Mouse (Mus musculus): ENCODE results near the gene Gm10277.
A peak's percentile ranks its signal among the peaks of the same experiment; 100 is the strongest.

DNA sequence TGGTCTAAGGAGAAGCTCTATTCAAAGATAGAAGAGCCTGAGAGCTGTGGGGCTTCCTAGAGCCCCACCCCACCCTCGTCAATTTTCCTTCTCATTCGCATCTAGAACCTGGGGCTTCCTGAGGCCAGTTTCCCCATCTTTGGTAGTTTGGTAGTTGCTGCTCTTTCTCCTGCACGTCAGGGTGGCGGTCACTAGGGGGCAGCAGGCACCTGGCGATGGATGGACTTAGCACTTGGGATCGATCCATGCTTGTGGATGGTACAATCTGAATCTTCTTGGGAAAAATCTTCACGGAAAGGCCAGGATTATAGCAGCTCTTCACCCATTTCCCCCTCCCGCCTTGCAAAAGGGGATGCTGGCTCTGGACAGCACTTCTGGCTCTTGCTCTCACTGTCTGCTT lies 34.1 kb upstream of the Gm10277 start:
- TF ChIP-seq POLR2A (IDR thresholded peaks at IDR 0.05; ENCODE audit: borderline replicate concordance, low read depth, low read length) (no peak), CTCF (IDR thresholded peaks at IDR 0.05; ENCODE audit: low read depth, low read length) (peak; percentile 53)

All from bone marrow macrophage, adult 2 months (primary cell).